Mouse (Mus musculus): ENCODE data around the gene Sat2. TPM values are rescaled to one million over a fixed set of nuclear protein-coding genes. Genes with fewer than 3 reads are reported as not detected.

Sat2 gene
- polyA plus RNA-seq, 1 experiment from 2014 or later: 18.7 TPM

- peak; percentile 82 for ATAC-seq (ENCODE audit: insufficient number of reproducible peaks, insufficient read depth, low FRiP score, low read depth)
- H3K27me3 ChIP-seq (ENCODE audit: control insufficient read depth, insufficient read depth, low read length): no peaks in the 10 kb centered on the region
- H3K4me2 ChIP-seq (replicated peaks; ENCODE audit: low read depth, low read length): peak overlapping the region; percentile 95
- peaks cover 13% of the 10 kb centered on the region; the same call in 1 of the 2 replicates for H3K36me3 ChIP-seq (ENCODE audit: control insufficient read depth, insufficient read depth, low read length)
- under 1% methylated on average over 36 of the region's 36 CpGs for WGBS
- H3K9ac ChIP-seq (replicated peaks; ENCODE audit: low read depth, low read length): peak overlapping the region; percentile 76
- H3K4me1 ChIP-seq (ENCODE audit: control insufficient read depth, insufficient read depth, low read length): peaks cover 20% of the 10 kb centered on the region
- H3K27ac ChIP-seq (ENCODE audit: low read length): peak overlapping the region; percentile 96
- no peaks in the 10 kb centered on the region for H3K9me3 ChIP-seq (ENCODE audit: control insufficient read depth, low read depth, low read length)
- peak overlapping the region; percentile 53 for H3K4me3 ChIP-seq (ENCODE audit: low read depth, low read length)
These were observed 40.6 kb upstream of the Sat2 start for GRCm38 (mm10) chr11:69581147-69581688.

GRCm38 (mm10) chr11:69581814-69582213 is 40.0 kb upstream of the Sat2 start:
- peak overlapping the region; percentile 53 for H3K4me3 ChIP-seq (ENCODE audit: low read depth, low read length)
- ATAC-seq (ENCODE audit: insufficient number of reproducible peaks, insufficient read depth, low FRiP score, low read depth): no peak
- WGBS: 2% methylated on average over 8 of the region's 8 CpGs

GRCm38 (mm10) chr11:69582230-69582805 is 39.5 kb upstream of the Sat2 start:
- no peak overlapping the region for H3K27ac ChIP-seq (ENCODE audit: low read length)
- no peaks in the 10 kb centered on the region for H3K9me3 ChIP-seq (ENCODE audit: control insufficient read depth, low read depth, low read length)
- H3K27me3 ChIP-seq (ENCODE audit: control insufficient read depth, insufficient read depth, low read length): no peaks in the 10 kb centered on the region
- H3K4me2 ChIP-seq (replicated peaks; ENCODE audit: low read depth, low read length): peak overlapping the region; percentile 95
- H3K4me3 ChIP-seq (ENCODE audit: low read depth, low read length): peak overlapping the region; percentile 53
- ATAC-seq (ENCODE audit: insufficient number of reproducible peaks, insufficient read depth, low FRiP score, low read depth): no peak
- 62% methylated on average over 9 of the region's 9 CpGs for WGBS
- peaks cover 17% of the 10 kb centered on the region for H3K36me3 ChIP-seq (ENCODE audit: control insufficient read depth, insufficient read depth, low read length)
- H3K4me1 ChIP-seq (ENCODE audit: control insufficient read depth, insufficient read depth, low read length): peaks cover 16% of the 10 kb centered on the region
- H3K9ac ChIP-seq (replicated peaks; ENCODE audit: low read depth, low read length): no peak overlapping the region

More at GRCm38 (mm10) chr11:69581814-69582213, 40.0 kb upstream of the Sat2 start:
- Histone ChIP-seq H3K9me3 (ENCODE audit: control insufficient read depth, low read depth, low read length) (no peaks in the 10 kb centered on the region), H3K4me1 (ENCODE audit: control insufficient read depth, insufficient read depth, low read length) (peaks cover 18% of the 10 kb centered on the region), H3K27me3 (ENCODE audit: control insufficient read depth, insufficient read depth, low read length) (no peaks in the 10 kb centered on the region), H3K9ac (replicated peaks; ENCODE audit: low read depth, low read length) (peak overlapping the region; percentile 76), H3K27ac (ENCODE audit: low read length) (peak overlapping the region; percentile 96), H3K36me3 (ENCODE audit: control insufficient read depth, insufficient read depth, low read length) (peaks cover 15% of the 10 kb centered on the region; the same call in 1 of the 2 replicates), H3K4me2 (replicated peaks; ENCODE audit: low read depth, low read length) (peak overlapping the region; percentile 95)

GRCm38 (mm10) chr11:69584008-69584407 is 37.8 kb upstream of the Sat2 start:
- no peak for ATAC-seq (ENCODE audit: insufficient number of reproducible peaks, insufficient read depth, low FRiP score, low read depth)
- peaks cover 34% of the 10 kb centered on the region for H3K36me3 ChIP-seq (ENCODE audit: control insufficient read depth, insufficient read depth, low read length)
- H3K4me3 ChIP-seq (ENCODE audit: low read depth, low read length): no peak overlapping the region
- no peaks in the 10 kb centered on the region for H3K27me3 ChIP-seq (ENCODE audit: control insufficient read depth, insufficient read depth, low read length)
- 0 out of 2 replicates have a peak, but pooled peaks cover 6% of the 10 kb centered on the region for H3K4me1 ChIP-seq (ENCODE audit: control insufficient read depth, insufficient read depth, low read length)
- no peak overlapping the region for H3K27ac ChIP-seq (ENCODE audit: low read length)
- no peak overlapping the region for H3K9ac ChIP-seq (replicated peaks; ENCODE audit: low read depth, low read length)
- WGBS: 87% methylated on average over 7 of the region's 7 CpGs
- H3K9me3 ChIP-seq (ENCODE audit: control insufficient read depth, low read depth, low read length): no peaks in the 10 kb centered on the region
- H3K4me2 ChIP-seq (replicated peaks; ENCODE audit: low read depth, low read length): no peak overlapping the region

- 0 out of 2 replicates have a peak, but pooled peaks cover 6% of the 10 kb centered on the region for H3K4me1 ChIP-seq (ENCODE audit: control insufficient read depth, insufficient read depth, low read length)
- no peaks in the 10 kb centered on the region for H3K9me3 ChIP-seq (ENCODE audit: control insufficient read depth, low read depth, low read length)
- H3K4me2 ChIP-seq (replicated peaks; ENCODE audit: low read depth, low read length): no peak overlapping the region
- 95% methylated on average over 13 of the region's 13 CpGs for WGBS
- no peak overlapping the region for H3K9ac ChIP-seq (replicated peaks; ENCODE audit: low read depth, low read length)
- peaks cover 44% of the 10 kb centered on the region for H3K36me3 ChIP-seq (ENCODE audit: control insufficient read depth, insufficient read depth, low read length)
- no peak overlapping the region for H3K4me3 ChIP-seq (ENCODE audit: low read depth, low read length)
- no peak overlapping the region for H3K27ac ChIP-seq (ENCODE audit: low read length)
- no peak for ATAC-seq (ENCODE audit: insufficient number of reproducible peaks, insufficient read depth, low FRiP score, low read depth)
- H3K27me3 ChIP-seq (ENCODE audit: control insufficient read depth, insufficient read depth, low read length): no peaks in the 10 kb centered on the region
These were observed 36.9 kb upstream of the Sat2 start for GRCm38 (mm10) chr11:69584937-69585336.

- H3K27ac ChIP-seq (ENCODE audit: low read length): no peak overlapping the region
- H3K36me3 ChIP-seq (ENCODE audit: control insufficient read depth, insufficient read depth, low read length): peaks cover 52% of the 10 kb centered on the region
- no peaks in the 10 kb centered on the region for H3K9me3 ChIP-seq (ENCODE audit: control insufficient read depth, low read depth, low read length)
- H3K4me1 ChIP-seq (ENCODE audit: control insufficient read depth, insufficient read depth, low read length): 0 out of 2 replicates have a peak, but pooled peaks cover 6% of the 10 kb centered on the region
- no peaks in the 10 kb centered on the region for H3K27me3 ChIP-seq (ENCODE audit: control insufficient read depth, insufficient read depth, low read length)
- no peak for ATAC-seq (ENCODE audit: insufficient number of reproducible peaks, insufficient read depth, low FRiP score, low read depth)
- H3K4me2 ChIP-seq (replicated peaks; ENCODE audit: low read depth, low read length): no peak overlapping the region
- no peak overlapping the region for H3K4me3 ChIP-seq (ENCODE audit: low read depth, low read length)
- 79% methylated on average over 7 of the region's 7 CpGs for WGBS
- H3K9ac ChIP-seq (replicated peaks; ENCODE audit: low read depth, low read length): no peak overlapping the region
These were observed 36.0 kb upstream of the Sat2 start for GRCm38 (mm10) chr11:69585718-69586325.

- no peak overlapping the region for H3K4me3 ChIP-seq (ENCODE audit: low read depth, low read length)
- no peak for ATAC-seq (ENCODE audit: insufficient number of reproducible peaks, insufficient read depth, low FRiP score, low read depth)
These were observed 32.5 kb upstream of the Sat2 start for GRCm38 (mm10) chr11:69589207-69589834.

GRCm38 (mm10) chr11:69590622-69591021 is 31.2 kb upstream of the Sat2 start:
- Histone ChIP-seq H3K9ac (replicated peaks; ENCODE audit: low read depth, low read length) (no peak overlapping the region), H3K27ac (ENCODE audit: low read length) (no peak overlapping the region), H3K4me2 (replicated peaks; ENCODE audit: low read depth, low read length) (no peak overlapping the region), H3K4me1 (ENCODE audit: control insufficient read depth, insufficient read depth, low read length) (no peaks in the 10 kb centered on the region), H3K27me3 (ENCODE audit: control insufficient read depth, insufficient read depth, low read length) (no peaks in the 10 kb centered on the region), H3K9me3 (ENCODE audit: control insufficient read depth, low read depth, low read length) (no peaks in the 10 kb centered on the region), H3K4me3 (ENCODE audit: low read depth, low read length) (no peak overlapping the region), H3K36me3 (ENCODE audit: control insufficient read depth, insufficient read depth, low read length) (peaks cover 49% of the 10 kb centered on the region)
- ATAC-seq (ENCODE audit: insufficient number of reproducible peaks, insufficient read depth, low FRiP score, low read depth): no peak
- 92% methylated on average over 8 of the region's 8 CpGs for WGBS

More at GRCm38 (mm10) chr11:69589207-69589834, 32.5 kb upstream of the Sat2 start:
- no peaks in the 10 kb centered on the region for H3K4me1 ChIP-seq (ENCODE audit: control insufficient read depth, insufficient read depth, low read length)
- H3K9me3 ChIP-seq (ENCODE audit: control insufficient read depth, low read depth, low read length): no peaks in the 10 kb centered on the region
- H3K27ac ChIP-seq (ENCODE audit: low read length): no peak overlapping the region
- peaks cover 55% of the 10 kb centered on the region for H3K36me3 ChIP-seq (ENCODE audit: control insufficient read depth, insufficient read depth, low read length)
- no peak overlapping the region for H3K4me2 ChIP-seq (replicated peaks; ENCODE audit: low read depth, low read length)
- H3K27me3 ChIP-seq (ENCODE audit: control insufficient read depth, insufficient read depth, low read length): no peaks in the 10 kb centered on the region
- H3K9ac ChIP-seq (replicated peaks; ENCODE audit: low read depth, low read length): no peak overlapping the region
- WGBS: 90% methylated on average over 22 of the region's 22 CpGs
